Mouse (Mus musculus) neural tube, embryonic 12.5 days (tissue): ENCODE measurements around the gene Pcca. TPM values are rescaled to one million over a fixed set of nuclear protein-coding genes. Genes with fewer than 3 reads are reported as not detected.

ENCODE experiments used
- ATAC-seq: fragments of 200-750 bp; cut with Nextera tagmentation; 2 replicates; pipeline ENCODE4 v1.8.0; 2017; ENCODE audit warnings: low read depth, mild to moderate bottlenecking, moderate TSS enrichment, moderate library complexity; ENCODE audit not compliant: low FRiP score
- H3K27ac ChIP-seq: fragments of 300-500 bp; sonication (generic); 2 replicates; pipeline ENCODE4 v1.5.1; 2016
- H3K27me3 ChIP-seq: fragments of 300-500 bp; sonication (generic); replicated peaks from 2 replicates; pipeline ENCODE4 v1.6.1; 2016; ENCODE audit warnings: mild to moderate bottlenecking
- H3K36me3 ChIP-seq: fragments of 300-500 bp; sonication (generic); 2 replicates; pipeline ENCODE4 v1.6.1; 2016; ENCODE audit warnings: mild to moderate bottlenecking
- H3K4me1 ChIP-seq: fragments of 300-500 bp; sonication (generic); 2 replicates; pipeline ENCODE4 v1.6.1; 2016
- H3K4me2 ChIP-seq: fragments of 300-500 bp; sonication (generic); replicated peaks from 2 replicates; pipeline ENCODE4 v1.6.1; 2016; ENCODE audit warnings: mild to moderate bottlenecking
- H3K4me3 ChIP-seq: fragments of 300-500 bp; sonication (generic); 2 replicates; pipeline ENCODE4 v1.5.1; 2016
- H3K9ac ChIP-seq: fragments of 300-500 bp; sonication (generic); 2 replicates; pipeline ENCODE4 v1.6.1; 2016; ENCODE audit warnings: mild to moderate bottlenecking
- H3K9me3 ChIP-seq: fragments of 300-500 bp; sonication (generic); 2 replicates; pipeline ENCODE4 v1.6.1; 2016; ENCODE audit warnings: mild to moderate bottlenecking
- WGBS: fragments of 180-500 bp; shearing (Covaris S2); methylation state at CpG from one replicate; pipeline ENCODE4 v1.1.7; 2016; 5-methylcytosine and 5-hydroxymethylcytosine counted together
- polyA plus RNA-seq: library from polyadenylated mRNA; unstranded; fragments of >200 nt; fragmentation: Nextera tagmentation; extraction: Ambion mirVana; gene quantifications from 2 replicates; pipeline ENCODE4 v1.2.1, GENCODE M21; 2016

The Pcca gene
- polyA plus RNA-seq, result 33.0 and 35.0 TPM in 2 replicates

- peak within 1 kb of the TSS; percentile 63 for H3K9ac ChIP-seq
- H3K4me3 ChIP-seq, result peak within 1 kb of the TSS; percentile 87
- H3K36me3 ChIP-seq, result no peaks in the 10 kb centered on the region
- no peak within 1 kb of the TSS for H3K27ac ChIP-seq
- H3K4me2 ChIP-seq, result peak within 1 kb of the TSS; percentile 68
- H3K9me3 ChIP-seq, result no peaks in the 10 kb centered on the region
- 2% methylated on average over 54 of the region's 54 CpGs for WGBS
- ATAC-seq, result peak; percentile 100
- H3K27me3 ChIP-seq, result no peaks in the 10 kb centered on the region
- no peaks in the 10 kb centered on the region for H3K4me1 ChIP-seq
These were observed at the start of gene Pcca for GRCm38 (mm10) chr14:122534017-122534924. Pcca (plus strand) TSS chr14:122534324.

- Histone ChIP-seq H3K27ac (no peak overlapping the region), H3K9me3 (no peaks in the 10 kb centered on the region), H3K4me3 (0 out of 2 replicates have a peak overlapping the region, but pooled peaks have one; percentile 0), H3K9ac (0 out of 2 replicates have a peak overlapping the region, but pooled peaks have one; percentile 8), H3K4me2 (peak overlapping the region; percentile 53), H3K36me3 (no peaks in the 10 kb centered on the region), H3K4me1 (peaks cover 6% of the 10 kb centered on the region; the same call in 1 of the 2 replicates), H3K27me3 (peaks cover 57% of the 10 kb centered on the region)
- 8% methylated on average over 4 of the region's 4 CpGs for WGBS
- no peak for ATAC-seq
These were observed 49.7 kb upstream of the Pcca start for GRCm38 (mm10) chr14:122484458-122484843.

- WGBS, result under 1% methylated on average over 24 of the region's 24 CpGs
- H3K9ac ChIP-seq, result peak overlapping the region; percentile 13; the same call in 1 of the 2 replicates
These were observed 49.1 kb upstream of the Pcca start for GRCm38 (mm10) chr14:122484844-122485551.

GRCm38 (mm10) chr14:122485635-122486181 is 48.4 kb upstream of the Pcca start:
- Histone ChIP-seq H3K27me3 (peaks cover 63% of the 10 kb centered on the region), H3K4me1 (peaks cover 17% of the 10 kb centered on the region; the same call in 1 of the 2 replicates), H3K9ac (no peak overlapping the region; the same call in 1 of the 2 replicates), H3K4me2 (peak overlapping the region; percentile 53), H3K9me3 (no peaks in the 10 kb centered on the region), H3K36me3 (no peaks in the 10 kb centered on the region), H3K4me3 (no peak overlapping the region; the same call in 1 of the 2 replicates), H3K27ac (no peak overlapping the region)
- ATAC-seq, result no peak
- 2% methylated on average over 12 of the region's 12 CpGs for WGBS

More at GRCm38 (mm10) chr14:122484844-122485551, 49.1 kb upstream of the Pcca start:
- Histone ChIP-seq H3K27me3 (peaks cover 60% of the 10 kb centered on the region), H3K4me3 (peak overlapping the region; percentile 15; the same call in 1 of the 2 replicates), H3K27ac (no peak overlapping the region), H3K4me2 (peak overlapping the region; percentile 53), H3K9me3 (no peaks in the 10 kb centered on the region), H3K36me3 (no peaks in the 10 kb centered on the region), H3K4me1 (peaks cover 10% of the 10 kb centered on the region; the same call in 1 of the 2 replicates)
- no peak for ATAC-seq

GRCm38 (mm10) chr14:122486611-122487010 is 47.5 kb upstream of the Pcca start:
- Histone ChIP-seq H3K4me3 (no peak overlapping the region), H3K27me3 (peaks cover 64% of the 10 kb centered on the region), H3K4me1 (peaks cover 18% of the 10 kb centered on the region; the same call in 1 of the 2 replicates), H3K36me3 (no peaks in the 10 kb centered on the region), H3K27ac (no peak overlapping the region), H3K4me2 (no peak overlapping the region), H3K9me3 (no peaks in the 10 kb centered on the region), H3K9ac (no peak overlapping the region)
- no peak for ATAC-seq
- whole genome bisulfite sequencing, result 7% methylated on average over 1 of the region's 1 CpGs

- peaks cover 58% of the 10 kb centered on the region for H3K27me3 ChIP-seq
- H3K36me3 ChIP-seq, result no peaks in the 10 kb centered on the region
- no peaks in the 10 kb centered on the region for H3K9me3 ChIP-seq
- H3K4me1 ChIP-seq, result peaks cover 12% of the 10 kb centered on the region; the same call in 1 of the 2 replicates
- ATAC-seq, result no peak
- WGBS, result 5% methylated on average over 5 of the region's 5 CpGs
- H3K27ac ChIP-seq, result no peak overlapping the region
- no peak overlapping the region for H3K9ac ChIP-seq
- no peak overlapping the region; the same call in 1 of the 2 replicates for H3K4me2 ChIP-seq
- no peak overlapping the region for H3K4me3 ChIP-seq
These were observed 46.8 kb upstream of the Pcca start for GRCm38 (mm10) chr14:122487366-122487765.

GRCm38 (mm10) chr14:122489041-122489440 is 45.1 kb upstream of the Pcca start:
- H3K9ac ChIP-seq, result no peak overlapping the region
- no peak for ATAC-seq
- WGBS, result under 1% methylated on average over 5 of the region's 5 CpGs
- H3K27ac ChIP-seq, result no peak overlapping the region
- H3K4me3 ChIP-seq, result no peak overlapping the region
- H3K9me3 ChIP-seq, result peaks cover 4% of the 10 kb centered on the region; the same call in 1 of the 2 replicates
- peaks cover 12% of the 10 kb centered on the region; the same call in 1 of the 2 replicates for H3K4me1 ChIP-seq
- no peaks in the 10 kb centered on the region for H3K36me3 ChIP-seq
- H3K4me2 ChIP-seq, result peak overlapping the region; percentile 33; the same call in 1 of the 2 replicates
- peaks cover 52% of the 10 kb centered on the region for H3K27me3 ChIP-seq

- H3K4me2 ChIP-seq, result peak overlapping the region; percentile 60
- peaks cover 12% of the 10 kb centered on the region; the same call in 1 of the 2 replicates for H3K4me1 ChIP-seq
- H3K9ac ChIP-seq, result no peak overlapping the region
- 2% methylated on average over 12 of the region's 12 CpGs for WGBS
- H3K27me3 ChIP-seq, result peaks cover 44% of the 10 kb centered on the region
- no peak overlapping the region for H3K27ac ChIP-seq
- H3K4me3 ChIP-seq, result 0 out of 2 replicates have a peak overlapping the region, but pooled peaks have one; percentile 28
- H3K36me3 ChIP-seq, result no peaks in the 10 kb centered on the region
- peaks cover 4% of the 10 kb centered on the region; the same call in 1 of the 2 replicates for H3K9me3 ChIP-seq
- peak; percentile 71 for ATAC-seq
These were observed 44.3 kb upstream of the Pcca start for GRCm38 (mm10) chr14:122489686-122490414.

GRCm38 (mm10) chr14:122490441-122491328 is 43.4 kb upstream of the Pcca start, which contains the start of gene Gm10837:
Gm10837 (plus strand) TSS chr14:122490586.
- no peak within 1 kb of the TSS for H3K27ac ChIP-seq
- H3K9me3 ChIP-seq, result peaks cover 4% of the 10 kb centered on the region; the same call in 1 of the 2 replicates
- H3K4me3 ChIP-seq, result peak within 1 kb of the TSS; percentile 28
- H3K27me3 ChIP-seq, result peaks cover 36% of the 10 kb centered on the region
- under 1% methylated on average over 51 of the region's 51 CpGs for WGBS
- ATAC-seq, result peak; percentile 90
- 0 out of 2 replicates have a peak, but pooled peaks cover 12% of the 10 kb centered on the region for H3K4me1 ChIP-seq
- H3K9ac ChIP-seq, result no peak within 1 kb of the TSS
- peak within 1 kb of the TSS; percentile 60 for H3K4me2 ChIP-seq
- no peaks in the 10 kb centered on the region for H3K36me3 ChIP-seq

GRCm38 (mm10) chr14:122491521-122491920 is 42.6 kb upstream of the Pcca start:
- Histone ChIP-seq H3K27me3 (peaks cover 31% of the 10 kb centered on the region), H3K4me2 (no peak overlapping the region), H3K4me1 (0 out of 2 replicates have a peak, but pooled peaks cover 12% of the 10 kb centered on the region), H3K9me3 (peaks cover 4% of the 10 kb centered on the region; the same call in 1 of the 2 replicates), H3K9ac (no peak overlapping the region), H3K27ac (no peak overlapping the region), H3K36me3 (no peaks in the 10 kb centered on the region), H3K4me3 (no peak overlapping the region)
- WGBS, result 66% methylated on average over 6 of the region's 6 CpGs
- ATAC-seq, result no peak
